Mouse (Mus musculus) macrophage (primary cell): ENCODE measurements around the gene Pqlc3. TPM values are rescaled to one million over a fixed set of nuclear protein-coding genes. Genes with fewer than 3 reads are reported as not detected.

Experiments used
- H3K27ac ChIP-seq: fragments of 350-480 bp; formaldehyde crosslinking; 2 replicates; pipeline ENCODE4 v1.9.0; 2021
- H3K36me3 ChIP-seq: fragments of 350-480 bp; formaldehyde crosslinking; 2 replicates; pipeline ENCODE4 v1.9.0; 2021; ENCODE audit errors: inconsistent target
- H3K4me3 ChIP-seq: fragments of 350-480 bp; formaldehyde crosslinking; 2 replicates; pipeline ENCODE4 v1.9.0; 2021; ENCODE audit errors: inconsistent target
- H3K79me2 ChIP-seq: fragments of 350-480 bp; formaldehyde crosslinking; 2 replicates; pipeline ENCODE4 v1.9.0; 2021; ENCODE audit errors: inconsistent target
- WGBS: methylation state at CpG from one replicate; pipeline ENCODE4 v1.1.7; 2026; ENCODE audit warnings: inconsistent platforms; ENCODE audit not compliant: missing documents; 5-methylcytosine and 5-hydroxymethylcytosine counted together
- polyA plus RNA-seq: library from polyadenylated mRNA; stranded (reverse); fragments of 250-400 nt; gene quantifications from 3 replicates; pipeline ENCODE4 v1.2.4, GENCODE M21; 2018; ENCODE audit warnings: inconsistent platforms

The Pqlc3 gene
- polyA plus RNA-seq, 1 experiment from 2014 or later = 111 TPM

DNA sequence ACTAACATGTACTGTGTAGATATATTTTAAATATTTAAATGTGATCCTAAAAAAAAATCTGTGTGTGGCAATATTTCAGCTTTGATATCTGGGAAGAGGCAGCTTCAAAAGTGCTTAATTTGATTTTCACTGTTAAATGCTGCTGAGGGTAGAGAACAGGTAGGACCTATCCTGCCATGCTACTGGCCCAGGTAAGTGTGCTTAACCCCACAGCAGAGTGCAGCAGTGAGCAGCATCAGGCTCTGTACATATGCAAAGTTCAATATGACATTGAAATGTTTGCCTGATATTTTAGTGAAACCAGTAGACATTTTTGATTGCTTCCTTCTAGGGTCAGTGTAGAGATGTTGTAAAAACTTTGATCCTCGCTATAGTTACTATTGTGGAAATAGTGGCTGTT lies 14.4 kb downstream of the Pqlc3 start:
- no peak overlapping the region for H3K27ac ChIP-seq
- H3K36me3 ChIP-seq = peaks cover 40% of the 10 kb centered on the region
- H3K79me2 ChIP-seq = no peaks in the 10 kb centered on the region
- WGBS = 89% methylated on average over 1 of the region's 1 CpGs
- no peak overlapping the region for H3K4me3 ChIP-seq

DNA sequence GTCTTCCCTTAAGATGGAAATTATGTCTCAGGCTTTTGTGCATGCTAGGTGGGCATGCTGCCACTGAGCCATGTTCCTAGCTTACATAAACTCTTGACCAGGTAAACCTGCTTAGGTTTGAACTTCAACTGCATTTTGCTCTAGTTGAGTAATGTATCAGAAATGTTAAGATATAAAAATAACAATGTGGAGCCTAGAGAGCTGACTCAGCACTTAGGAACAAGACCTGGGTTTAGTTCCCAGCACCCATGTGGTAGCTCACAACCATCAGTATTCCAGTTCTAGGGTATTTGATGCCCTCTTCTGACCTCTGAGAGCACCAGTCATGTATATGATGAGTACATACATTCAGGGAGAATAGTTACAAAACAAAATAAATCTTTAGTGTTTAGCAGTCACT lies 23.1 kb downstream of the Pqlc3 start:
- H3K4me3 ChIP-seq = no peak overlapping the region
- peaks cover 79% of the 10 kb centered on the region for H3K36me3 ChIP-seq
- no peaks in the 10 kb centered on the region for H3K79me2 ChIP-seq
- H3K27ac ChIP-seq = no peak overlapping the region

DNA sequence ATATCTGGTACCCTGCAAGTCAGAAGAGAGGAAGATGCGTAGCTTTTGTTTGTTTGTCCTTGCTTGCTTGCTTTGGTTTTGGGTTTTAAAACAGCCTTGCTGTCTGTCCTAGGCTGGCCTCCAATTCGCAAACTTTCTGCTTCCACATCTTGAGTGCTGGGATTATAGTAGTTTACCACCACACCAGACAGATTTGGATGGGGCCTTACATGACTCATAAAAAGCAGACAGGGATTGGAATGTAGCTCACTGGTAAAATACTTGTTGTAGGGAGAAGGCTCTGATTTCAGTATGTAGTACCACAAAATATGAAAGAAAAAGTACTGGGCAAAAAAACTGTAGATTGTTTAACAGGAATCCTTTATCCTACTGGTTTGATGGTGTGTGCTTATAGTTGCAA lies 33.4 kb downstream of the Pqlc3 start:
- no peak overlapping the region for H3K27ac ChIP-seq
- WGBS = 95% methylated on average over 2 of the region's 2 CpGs
- H3K79me2 ChIP-seq = no peaks in the 10 kb centered on the region
- H3K36me3 ChIP-seq = peaks cover 64% of the 10 kb centered on the region
- no peak overlapping the region for H3K4me3 ChIP-seq

- Histone ChIP-seq H3K36me3 (peaks cover 69% of the 10 kb centered on the region), H3K4me3 (no peak overlapping the region), H3K79me2 (no peaks in the 10 kb centered on the region), H3K27ac (no peak overlapping the region)
- 92% methylated on average over 2 of the region's 2 CpGs for WGBS
These were observed 36.9 kb downstream of the Pqlc3 start for GRCm38 (mm10) chr12:16963354-16963753.

DNA sequence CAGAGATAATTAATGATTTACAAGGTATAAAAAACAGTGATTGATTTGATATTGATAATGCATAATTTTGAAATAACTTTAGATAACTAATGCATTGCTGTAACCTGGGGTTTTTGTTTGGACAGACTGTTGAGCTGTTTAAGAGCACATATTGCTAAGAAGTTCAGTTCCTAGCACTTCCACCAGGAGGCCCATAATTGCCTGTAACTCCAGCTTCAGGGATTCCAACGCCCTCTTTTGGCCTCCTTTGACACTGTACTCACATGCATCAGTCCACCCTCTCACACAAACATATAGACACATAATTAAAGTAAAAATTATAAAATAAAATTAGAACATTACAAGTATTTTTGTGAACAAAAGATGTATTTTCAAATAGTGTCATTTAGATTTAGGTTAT lies 41.4 kb downstream of the Pqlc3 start:
- Histone ChIP-seq H3K27ac (no peak overlapping the region), H3K36me3 (peaks cover 52% of the 10 kb centered on the region), H3K79me2 (no peaks in the 10 kb centered on the region), H3K4me3 (no peak overlapping the region)
- 78% methylated on average over 1 of the region's 1 CpGs for WGBS

DNA sequence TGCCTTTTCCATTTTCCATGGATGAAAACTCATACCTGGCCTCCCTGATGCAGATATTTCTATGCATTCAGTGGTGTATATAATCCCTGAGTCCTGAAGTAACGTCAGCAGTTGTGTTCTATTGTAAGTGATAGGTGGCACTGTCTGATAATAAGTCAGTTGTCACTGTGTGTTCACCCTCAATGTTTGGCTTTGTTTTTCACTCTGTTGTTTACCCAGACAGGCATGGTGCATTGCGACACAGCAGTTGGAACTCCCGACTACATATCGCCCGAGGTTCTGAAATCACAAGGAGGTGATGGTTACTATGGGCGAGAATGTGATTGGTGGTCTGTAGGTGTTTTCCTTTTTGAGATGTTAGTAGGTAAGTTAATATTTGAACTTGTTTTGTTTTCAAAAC lies 52.0 kb downstream of the Pqlc3 start:
- WGBS = 86% methylated on average over 6 of the region's 6 CpGs
- H3K36me3 ChIP-seq = peaks cover 19% of the 10 kb centered on the region; the same call in 1 of the 2 replicates
- H3K79me2 ChIP-seq = no peaks in the 10 kb centered on the region
- no peak overlapping the region for H3K4me3 ChIP-seq
- no peak overlapping the region for H3K27ac ChIP-seq

DNA sequence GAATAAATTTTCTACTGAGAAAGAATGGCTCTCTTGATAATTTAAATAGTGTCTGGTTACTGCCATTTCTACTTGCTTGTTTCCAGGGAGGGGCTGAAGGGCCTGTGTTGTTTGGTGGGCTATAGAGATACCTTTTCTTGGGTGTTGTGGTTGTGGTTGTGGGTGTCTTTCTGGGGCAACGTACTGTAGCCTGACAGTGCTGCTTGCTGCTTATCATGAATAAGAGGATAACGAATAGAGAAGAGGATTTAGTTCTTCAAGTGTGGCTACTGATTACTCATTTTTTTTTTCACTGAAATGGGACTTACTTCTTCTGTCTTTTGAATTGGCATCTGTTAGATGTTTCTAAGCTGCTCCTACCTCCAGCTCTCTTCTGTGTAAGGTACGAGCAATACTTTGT lies 58.2 kb downstream of the Pqlc3 start:
- H3K36me3 ChIP-seq = peaks cover 13% of the 10 kb centered on the region; the same call in 1 of the 2 replicates
- 91% methylated on average over 3 of the region's 3 CpGs for WGBS
- peaks cover 7% of the 10 kb centered on the region; the same call in 1 of the 2 replicates for H3K79me2 ChIP-seq
- no peak overlapping the region for H3K27ac ChIP-seq
- no peak overlapping the region for H3K4me3 ChIP-seq

Other genes starting within 250 kb of the Pqlc3 start
- 0.11 TPM in 1 of 3 replicates, not detected in the others for gene Greb1, start 199.5 kb downstream of the Pqlc3 start, polyA plus RNA-seq
- gene E2f6, start 189.4 kb downstream of the Pqlc3 start, polyA plus RNA-seq = 9.4 to 23.3 TPM (median 14.9 TPM) in 3 replicates
- gene Rock2, start 105.5 kb downstream of the Pqlc3 start, polyA plus RNA-seq = 17.7 to 23.8 TPM (median 18.8 TPM) in 3 replicates
- gene 2410004P03Rik, start 11.3 kb upstream of the Pqlc3 start, polyA plus RNA-seq = 0.16 to 0.17 TPM in 2 of 3 replicates, not detected in the other
- gene Kcnf1, start 176.5 kb upstream of the Pqlc3 start, polyA plus RNA-seq = not detected in 3 replicates